Mouse (Mus musculus): ENCODE data around the gene Rrp15.

Rrp15 gene

DNA sequence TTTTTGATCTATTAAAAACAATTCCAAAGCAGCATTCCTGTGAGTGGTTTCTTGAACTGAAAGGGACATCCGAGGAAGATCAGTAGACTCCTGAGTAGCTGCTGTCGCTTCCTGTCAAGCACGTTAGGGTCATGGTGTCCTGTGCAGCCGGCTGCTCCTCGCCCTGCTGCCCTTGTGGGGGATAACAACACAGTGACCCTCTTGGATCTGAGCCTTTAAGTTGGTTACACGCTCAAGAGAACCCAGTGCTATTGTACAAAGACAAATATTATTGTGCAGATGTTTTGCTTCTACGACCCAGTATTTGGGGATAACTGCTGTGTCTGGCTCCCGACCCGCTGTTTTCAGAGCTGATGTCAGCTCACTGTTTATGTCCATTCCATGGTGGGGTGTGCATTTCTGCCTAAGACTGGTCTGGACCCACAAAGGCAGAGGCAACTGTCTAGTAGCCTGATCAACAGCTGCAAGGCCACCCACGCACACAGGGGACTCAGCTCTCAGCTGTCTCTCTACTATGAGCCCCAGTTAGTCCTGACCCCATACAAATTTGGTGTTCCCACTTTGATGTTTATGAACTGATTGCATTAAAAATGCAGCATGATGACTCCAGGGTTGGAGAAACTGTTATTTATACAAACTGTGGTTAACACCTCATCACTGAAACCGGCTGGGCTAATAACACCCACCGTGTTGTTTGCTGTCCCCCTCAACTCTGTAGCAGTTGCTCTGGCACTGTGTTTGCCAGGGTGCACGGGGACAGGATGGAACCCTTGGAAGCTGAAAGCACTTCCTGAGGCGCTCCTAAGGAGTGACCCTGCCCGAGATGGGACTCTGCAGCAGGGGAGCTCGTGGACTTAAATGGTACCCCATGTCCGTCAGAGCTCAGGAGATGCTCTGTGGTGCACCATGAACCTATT, 33.9 kb downstream of the Rrp15 start:
- WGBS: 83% methylated on average over 17 of the region's 17 CpGs

DNA sequence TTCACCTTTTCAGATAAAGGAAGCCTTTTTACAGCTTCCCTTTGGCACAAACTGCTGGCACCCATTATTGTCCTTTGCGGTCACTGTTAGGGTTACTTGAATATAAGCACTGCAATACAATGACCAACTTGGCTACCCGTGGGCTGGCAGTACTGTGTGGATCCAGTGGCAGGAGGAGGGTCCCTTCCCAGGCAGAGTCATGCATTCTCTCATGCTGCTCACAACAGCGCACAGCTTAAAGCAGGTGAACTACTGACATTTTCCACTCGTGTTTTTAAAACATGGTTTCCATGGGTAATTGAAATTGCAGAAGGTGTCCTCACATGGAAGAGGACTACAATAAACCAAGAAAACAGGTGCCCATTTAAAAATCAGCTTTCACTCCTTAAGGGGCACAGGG, 34.9 kb downstream of the Rrp15 start:
- WGBS: 83% methylated on average over 4 of the region's 4 CpGs

GRCm38 (mm10) chr1:186712802-186713471, 36.2 kb downstream of the Rrp15 start:
- 1% methylated on average over 3 of the region's 3 CpGs for WGBS

DNA sequence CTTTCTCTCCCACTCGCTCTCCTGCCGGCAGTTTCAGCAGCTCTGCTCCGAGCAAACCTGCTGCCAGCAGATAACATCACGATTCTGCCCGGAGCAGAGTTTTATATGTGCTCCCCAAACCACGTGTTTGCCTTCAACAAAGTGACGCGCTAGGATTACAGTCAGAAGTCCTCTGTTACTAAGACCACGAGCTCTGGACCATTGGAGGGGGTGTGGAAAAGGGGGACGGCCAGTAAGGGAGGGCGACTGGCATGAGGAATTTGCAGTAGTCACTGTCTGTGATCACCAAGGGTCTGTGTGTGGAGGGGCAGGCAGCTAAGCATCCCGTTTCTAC, 43.3 kb downstream of the Rrp15 start, which contains the start of gene Tgfb2:
Tgfb2 (minus strand) TSS at position 75 of the 334 bp plus-strand sequence.
- WGBS: 3% methylated on average over 12 of the region's 12 CpGs

- under 1% methylated on average over 59 of the region's 65 CpGs for WGBS
These were observed 43.8 kb downstream of the Rrp15 start for GRCm38 (mm10) chr1:186705203-186705914.

- WGBS: under 1% methylated on average over 36 of the region's 36 CpGs
These were observed 45.0 kb downstream of the Rrp15 start for GRCm38 (mm10) chr1:186703980-186704701.

DNA sequence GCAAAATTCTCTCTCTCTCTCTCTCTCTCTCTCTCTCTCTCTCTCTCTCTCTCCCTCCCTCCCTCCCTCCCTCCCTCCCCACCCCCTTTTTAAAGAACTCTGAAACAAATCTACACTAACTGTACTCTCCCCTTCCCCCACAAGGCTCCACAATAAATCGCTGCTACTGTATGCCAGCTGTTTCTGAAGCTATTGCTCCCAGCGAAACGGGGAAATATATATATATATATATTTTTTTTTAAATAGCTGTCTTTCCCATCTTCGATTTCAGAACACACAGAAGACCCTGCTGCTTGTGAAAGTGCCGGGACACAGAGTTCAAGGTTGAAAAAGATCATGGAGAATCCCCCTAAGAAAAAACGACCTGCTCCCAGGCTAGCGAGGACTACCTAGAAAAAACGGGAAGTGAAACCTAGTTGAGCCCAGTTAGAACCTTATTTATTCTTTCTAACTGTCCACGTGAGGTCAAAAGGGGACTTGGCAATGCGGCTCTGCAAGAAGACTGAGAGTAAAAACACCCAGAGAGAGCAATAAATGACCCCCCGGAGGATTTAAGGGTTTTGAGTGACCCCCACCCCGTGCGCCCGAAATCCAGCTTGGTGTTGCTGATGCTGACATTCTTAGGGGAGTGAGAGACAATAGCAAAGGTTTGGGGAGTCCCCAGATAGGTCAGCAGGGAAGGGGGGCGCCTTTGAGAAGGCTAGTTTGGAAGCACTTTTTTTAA, 45.7 kb downstream of the Rrp15 start:
- 2% methylated on average over 15 of the region's 15 CpGs for WGBS

- 27% methylated on average over 15 of the region's 15 CpGs for WGBS
These were observed 46.5 kb downstream of the Rrp15 start for GRCm38 (mm10) chr1:186702391-186703255.

DNA sequence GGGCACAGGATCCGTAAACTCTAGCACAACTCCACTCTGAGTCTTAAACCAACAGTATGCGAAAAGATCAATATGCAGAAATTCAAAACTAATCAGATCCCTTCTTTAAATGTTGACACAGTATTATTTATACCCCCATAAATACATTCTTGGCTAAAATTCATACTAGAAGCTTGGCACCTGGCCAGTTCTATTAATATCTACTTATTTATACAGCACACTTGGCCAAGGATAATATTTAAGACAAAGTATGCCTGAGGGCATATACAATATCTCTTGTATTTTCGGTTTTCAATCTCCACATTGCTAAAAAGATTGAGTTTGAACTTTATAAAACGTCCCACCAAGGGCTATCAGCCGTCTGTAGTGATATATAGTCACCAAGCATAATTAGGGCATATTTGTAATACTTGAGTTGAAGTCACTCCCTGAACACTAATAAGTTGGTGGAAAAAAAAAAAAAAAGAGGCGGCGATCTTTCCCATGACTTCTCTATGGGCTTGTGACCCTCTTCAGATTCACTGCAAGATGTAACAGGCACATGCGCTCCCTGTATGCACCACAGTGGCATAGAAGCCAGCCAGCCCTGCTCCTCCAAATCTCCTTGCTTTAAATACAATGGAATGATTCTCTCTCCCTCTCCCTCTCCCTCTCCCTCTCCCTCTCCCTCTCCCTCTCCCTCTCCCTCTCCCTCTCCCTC, 47.8 kb downstream of the Rrp15 start:
- 68% methylated on average over 8 of the region's 8 CpGs for WGBS

DNA sequence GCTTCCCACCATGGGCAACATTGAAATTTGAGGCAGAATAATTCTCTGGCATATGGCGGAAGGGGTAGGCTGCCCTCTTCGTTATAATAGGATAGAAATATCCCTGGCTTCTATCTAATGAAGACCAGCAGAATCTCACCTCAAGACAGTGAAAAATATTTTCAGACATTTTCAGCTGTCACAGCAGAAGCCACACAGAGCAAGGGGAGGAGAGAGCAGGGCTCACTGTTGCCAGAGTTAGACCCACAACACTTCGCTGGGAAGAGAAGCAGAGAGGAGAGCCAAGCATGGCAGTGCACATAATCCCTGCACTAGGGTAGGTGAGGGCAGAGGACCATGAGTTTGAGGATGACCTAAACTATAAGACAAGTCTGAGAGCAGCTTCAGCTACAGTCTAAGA, 48.7 kb downstream of the Rrp15 start:
- 84% methylated on average over 3 of the region's 3 CpGs for WGBS

DNA sequence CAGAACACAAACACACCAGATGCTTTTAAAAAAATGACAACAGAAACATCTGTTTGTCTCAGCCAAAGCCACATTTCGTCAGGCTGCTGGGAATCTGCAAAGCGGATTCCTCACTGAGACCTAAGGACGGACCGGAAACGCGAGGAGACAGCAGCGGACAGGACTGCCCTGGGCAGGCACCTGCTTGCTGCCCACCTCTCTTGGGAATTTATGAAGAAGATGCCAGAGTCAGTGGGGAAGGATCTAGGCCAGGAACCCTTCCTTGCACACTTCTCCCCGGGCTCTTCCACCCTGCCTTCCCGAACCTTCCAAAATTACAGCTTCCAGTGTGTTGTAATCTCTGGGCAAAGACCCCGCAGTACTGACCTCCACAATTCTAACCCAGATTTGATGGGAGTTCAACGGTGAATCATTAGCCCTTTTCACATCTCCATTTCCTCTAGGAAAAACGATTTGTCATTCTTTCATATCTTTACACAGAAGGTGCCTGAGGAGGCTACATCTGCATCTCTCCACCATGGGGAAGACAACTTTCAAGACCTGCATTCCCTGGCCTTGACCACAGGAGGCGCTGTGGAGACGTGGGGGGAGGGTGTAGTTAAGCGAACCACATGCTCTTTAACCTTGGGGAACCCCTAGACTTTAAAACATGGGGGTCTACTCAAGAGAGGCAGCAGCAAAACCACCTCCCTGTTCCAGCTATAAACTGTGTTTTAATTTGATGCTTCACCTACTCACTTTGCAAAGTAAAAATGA, 50.4 kb downstream of the Rrp15 start:
- WGBS: 82% methylated on average over 15 of the region's 15 CpGs

DNA sequence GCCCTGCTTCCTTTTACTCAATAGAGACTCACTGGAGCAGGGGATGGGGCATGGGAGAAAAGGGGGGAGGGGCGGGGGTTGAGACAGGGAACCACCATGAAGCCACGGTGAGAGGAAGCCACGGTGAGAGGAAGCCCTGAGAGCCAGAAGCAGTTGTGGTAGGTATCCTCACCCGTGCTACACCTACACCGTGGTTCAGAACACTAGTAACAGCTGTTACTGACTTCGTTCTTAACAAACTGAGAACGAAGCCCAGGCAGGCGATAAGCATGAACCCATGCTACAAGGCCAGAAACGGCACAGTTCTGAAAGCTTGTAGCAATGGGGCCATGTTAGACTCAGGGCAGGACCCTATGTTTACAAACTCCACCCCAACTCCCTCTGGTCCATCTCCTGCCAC, 52.9 kb downstream of the Rrp15 start:
- 70% methylated on average over 9 of the region's 9 CpGs for WGBS

DNA sequence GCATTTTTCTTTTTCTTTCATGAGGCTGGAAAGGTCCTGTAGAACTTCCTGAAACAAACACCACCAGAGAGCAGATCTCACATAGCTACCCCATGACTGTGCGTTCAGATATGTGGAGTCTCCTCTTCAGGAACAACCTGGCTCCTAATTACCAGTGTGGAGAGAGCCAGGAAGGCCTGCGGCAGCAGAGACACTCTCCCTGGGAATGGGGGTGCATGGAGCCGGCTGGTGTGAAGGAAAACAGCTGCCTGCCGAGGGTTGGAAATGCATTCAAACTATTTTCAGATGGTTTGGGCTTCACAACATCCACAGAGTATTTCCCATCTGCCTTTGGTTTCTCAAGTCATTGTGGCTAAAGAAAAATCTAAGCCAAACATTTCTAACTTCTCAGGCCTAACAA, 53.8 kb downstream of the Rrp15 start:
- 38% methylated on average over 4 of the region's 4 CpGs for WGBS

DNA sequence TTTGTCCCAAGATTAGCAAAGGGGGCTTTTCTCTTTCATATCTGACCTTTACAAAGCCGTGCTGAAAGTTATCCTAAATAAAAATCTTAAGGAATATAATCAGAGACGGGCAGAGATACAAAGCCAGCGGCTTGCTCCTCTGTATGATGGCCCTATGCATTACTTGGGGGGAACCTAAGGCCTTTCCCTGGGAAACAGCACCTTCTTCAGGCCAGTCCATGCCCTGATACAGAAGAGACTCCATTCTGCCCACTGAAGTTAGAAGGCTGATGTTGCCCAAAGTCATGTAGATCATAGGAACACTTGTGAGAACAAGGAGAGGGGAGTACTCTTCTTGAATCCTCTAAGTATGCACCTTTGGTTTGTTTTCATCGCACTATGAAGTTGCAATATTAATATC, 56.8 kb downstream of the Rrp15 start:
- 82% methylated on average over 4 of the region's 4 CpGs for WGBS

- WGBS: 81% methylated on average over 9 of the region's 9 CpGs
These were observed 57.5 kb downstream of the Rrp15 start for GRCm38 (mm10) chr1:186691708-186692107.

DNA sequence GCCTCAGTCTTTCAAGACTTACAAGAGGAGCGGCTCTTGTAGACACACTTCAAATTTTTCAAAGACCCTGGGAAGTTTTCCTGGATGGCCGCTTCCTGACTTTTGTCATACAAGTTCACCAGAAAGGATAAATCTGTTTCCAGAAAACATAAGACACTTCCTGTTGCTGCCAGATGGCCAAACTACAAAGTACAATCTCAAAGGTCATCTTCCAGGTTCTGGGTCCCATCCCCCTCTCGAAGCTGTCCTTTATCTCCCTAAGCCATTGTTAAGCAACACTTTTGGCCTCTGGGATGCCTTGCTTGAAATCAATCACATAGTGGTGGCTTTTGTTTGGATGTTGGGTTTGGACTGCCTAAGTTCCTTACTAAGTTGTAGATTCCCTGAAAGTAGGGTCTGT, 65.1 kb downstream of the Rrp15 start:
- 86% methylated on average over 3 of the region's 3 CpGs for whole genome bisulfite sequencing

DNA sequence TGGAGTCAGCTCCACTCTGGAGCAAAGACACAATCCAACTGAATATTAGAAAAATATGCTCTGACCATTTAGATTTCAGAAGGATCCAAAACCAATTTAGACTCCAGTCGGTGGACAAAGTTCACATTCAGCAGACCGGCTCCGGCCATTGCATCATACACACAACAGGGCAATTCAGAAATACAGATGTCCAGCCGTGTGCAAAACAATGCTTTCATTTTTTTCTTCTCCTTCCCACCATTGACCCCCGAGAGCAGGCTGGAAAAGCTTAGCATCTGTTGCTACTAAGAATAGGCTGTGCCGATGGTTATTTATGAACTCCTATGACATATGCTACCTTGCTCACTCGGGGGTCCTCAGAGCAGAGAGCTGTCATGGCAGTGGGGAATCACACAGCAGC, 66.6 kb downstream of the Rrp15 start:
- WGBS: 35% methylated on average over 7 of the region's 7 CpGs

DNA sequence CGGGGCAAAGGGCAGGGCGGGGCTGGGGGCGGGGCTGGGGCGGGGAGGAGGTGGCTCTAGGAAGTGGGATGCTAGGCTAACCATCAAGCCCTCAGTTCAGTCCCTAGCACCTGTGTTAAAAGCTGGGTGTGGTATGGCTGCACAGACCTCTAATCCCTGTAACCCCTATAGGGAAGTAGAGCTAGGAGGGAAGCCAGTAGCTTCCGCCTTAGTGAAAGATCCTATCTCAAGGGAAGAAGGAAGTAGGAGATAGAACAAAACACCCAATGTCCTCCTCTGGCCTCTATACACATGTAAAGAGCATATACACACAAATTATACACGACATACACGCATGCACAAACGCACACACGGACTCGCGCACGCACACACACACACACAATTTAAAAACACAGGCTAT, 71.5 kb downstream of the Rrp15 start:
- 88% methylated on average over 12 of the region's 12 CpGs for WGBS

GRCm38 (mm10) chr1:186676199-186676598, 73.0 kb downstream of the Rrp15 start:
- 78% methylated on average over 5 of the region's 5 CpGs for WGBS

Data from cerebral cortex, adult 2 months (tissue).